Mouse (Mus musculus): ENCODE results near the gene Pdzd7.

DNA sequence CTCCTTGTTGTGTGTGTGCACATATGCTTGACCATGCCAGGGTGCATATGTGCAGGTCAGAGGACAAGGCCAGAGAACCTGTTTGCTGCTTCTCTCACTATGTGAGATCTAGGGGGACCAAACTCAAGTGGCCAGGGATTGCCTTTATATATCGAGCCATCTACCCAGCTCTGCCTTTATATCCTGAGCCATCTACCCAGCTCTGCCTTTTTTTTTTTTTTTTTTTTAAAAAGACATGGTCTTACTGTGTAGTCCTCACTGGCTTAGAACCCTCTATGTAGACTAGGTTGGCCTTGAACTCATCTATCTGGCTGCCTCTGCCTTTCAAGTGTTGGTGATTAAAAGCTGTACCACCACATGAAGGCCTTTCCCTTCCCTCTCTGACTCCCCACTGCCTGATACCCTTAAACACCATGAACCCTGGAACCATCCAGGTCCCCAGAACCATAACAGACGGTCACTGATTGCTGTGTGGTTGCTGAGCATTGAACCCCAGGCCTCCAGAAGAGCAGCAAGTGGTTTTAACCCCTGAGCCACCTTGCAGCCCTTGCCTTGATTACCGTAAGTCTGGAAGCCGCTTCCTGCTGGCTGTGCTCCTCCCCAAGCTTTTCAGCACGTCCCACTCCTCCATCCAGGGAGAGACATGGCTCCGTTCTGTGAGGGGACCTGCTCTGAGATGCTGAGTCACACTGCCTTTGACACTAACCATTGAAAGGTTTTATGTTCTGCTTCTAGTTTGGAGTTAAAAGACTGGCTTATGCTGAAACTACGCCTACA is 41.6 kb downstream of the Pdzd7 start:
- TF ChIP-seq POLR2A (IDR thresholded peaks at IDR 0.05; ENCODE audit: borderline replicate concordance, extremely low read depth, insufficient read depth, insufficient read length, poor library complexity, severe bottlenecking) (no peak), CTCF (IDR thresholded peaks at IDR 0.05; ENCODE audit: borderline replicate concordance, extremely low read depth, insufficient read depth, insufficient read length) (no peak)
